Mouse (Mus musculus): ENCODE measurements around the gene Wt1. TPM values are rescaled to one million over a fixed set of nuclear protein-coding genes. Genes with fewer than 3 reads are reported as not detected.

Wt1 gene
- total RNA-seq, 2 experiments from 2014 or later, result 0.36 to 0.42 TPM

Other genes with a start within 250 kb of the Wt1 start
- 10 to 100 TPM; 86.1 to 86.5 TPM for gene Eif3m, start 109.4 kb upstream of the Wt1 start, total RNA-seq (2021)
- gene Gm11060, start 34.5 kb upstream of the Wt1 start, total RNA-seq (2021), result not detected
- under 1 TPM in 1 of 2 experiments, not detected in 1; 0.37 TPM for gene Them7, start 97.8 kb downstream of the Wt1 start, total RNA-seq (2021)

All from left cerebral cortex, postnatal 14 days (tissue).